20 mouse cellular contexts compared by ENCODE assay signal in genomic region chr7:143192392-143192791, GRCm38 (mm10).
A peak's percentile ranks its signal among the peaks of the same experiment; 100 is the strongest.
DNase-seq lines count a peak whose midpoint lies in the region; ATAC-seq and TF ChIP-seq lines count a peak whose summit lies in the region.
"Had no signal": no experiment of that assay in that cellular context is flagged by ENCODE, and none has a peak within 500 bp of the region (broad histone marks: within the 10 kb centered on the region; RNA-seq: fewer than 3 reads in every experiment).

No protein-coding gene starts in this region.

- 89% methylated on average over 7 of the region's 7 CpGs for WGBS in intestine, embryonic 14.5 days
- 87% methylated on average over 7 of the region's 7 CpGs for WGBS in intestine, postnatal 0 days
- WGBS in limb, embryonic 10.5 days, result 90% methylated on average over 7 of the region's 7 CpGs
- WGBS in stomach, postnatal 0 days, result 81% methylated on average over 7 of the region's 7 CpGs

- no peak overlapping the region for H3K9ac ChIP-seq in intestine, embryonic 14.5 days (ENCODE audit: low read length)
- H3K9ac ChIP-seq in intestine, postnatal 0 days (ENCODE audit: low read depth, low read length), result no peak overlapping the region
- no peak overlapping the region for H3K9ac ChIP-seq in stomach, postnatal 0 days (ENCODE audit: low read length)
- H3K9ac ChIP-seq: forebrain, embryonic 13.5 days; forebrain, postnatal 0 days; heart, embryonic 12.5 days; hindbrain, embryonic 12.5 days had no signal

- H3K27me3 ChIP-seq in intestine, embryonic 14.5 days (replicated peaks; ENCODE audit: control insufficient read depth, insufficient read depth, low read length), result no peaks in the 10 kb centered on the region; the same call in 1 of the 2 replicates
- H3K27me3 ChIP-seq in intestine, postnatal 0 days (replicated peaks; ENCODE audit: control insufficient read depth, insufficient read depth, low read length), result no peaks in the 10 kb centered on the region
- no peaks in the 10 kb centered on the region for H3K27me3 ChIP-seq in limb, embryonic 10.5 days (ENCODE audit: low read depth, poor library complexity, severe bottlenecking)
- no peaks in the 10 kb centered on the region for H3K27me3 ChIP-seq in stomach, postnatal 0 days (ENCODE audit: control insufficient read depth, insufficient read depth, low read length)
- H3K27me3 ChIP-seq: hindbrain, embryonic 12.5 days had no signal

- no peaks in the 10 kb centered on the region for H3K36me3 ChIP-seq in intestine, embryonic 14.5 days (ENCODE audit: control insufficient read depth, insufficient read depth, low read length)
- no peaks in the 10 kb centered on the region; the same call in 1 of the 2 replicates for H3K36me3 ChIP-seq in intestine, postnatal 0 days (ENCODE audit: control insufficient read depth, insufficient read depth)
- H3K36me3 ChIP-seq in limb, embryonic 10.5 days, result no peaks in the 10 kb centered on the region
- no peaks in the 10 kb centered on the region for H3K36me3 ChIP-seq in stomach, postnatal 0 days (ENCODE audit: control insufficient read depth, insufficient read depth, low read length)
- H3K36me3 ChIP-seq: hindbrain, embryonic 12.5 days had no signal

- no peak for ATAC-seq in intestine, embryonic 14.5 days (replicated peaks; ENCODE audit: low FRiP score, low TSS enrichment, low read depth)
- ATAC-seq in intestine, postnatal 0 days, result no peak
- no peak for ATAC-seq in stomach, postnatal 0 days (ENCODE audit: low FRiP score, low TSS enrichment)
- ATAC-seq: forebrain, embryonic 13.5 days; forebrain, postnatal 0 days; hindbrain, postnatal 0 days had no signal

- no peak for TF ChIP-seq CTCF in intestine, postnatal 0 days (IDR thresholded peaks at IDR 0.05; ENCODE audit: low read depth)
- no peak for TF ChIP-seq CTCF in stomach, postnatal 0 days (IDR thresholded peaks at IDR 0.05; ENCODE audit: low read depth)

- peak; percentile 31 for DNase-seq in intestine, embryonic 14.5 days (ENCODE audit: low spot score)
- DNase-seq in right cerebral cortex, postnatal 10 days (ENCODE audit: low spot score in 2 of 2), result peak; percentile 13
- DNase-seq in right cerebral cortex, postnatal 4 days, result no peak
- DNase-seq in limb, embryonic 10.5 days (ENCODE audit: low spot score), result peak; percentile 16
- DNase-seq in stomach, postnatal 0 days (ENCODE audit: low spot score), result peak; percentile 9
- DNase-seq in gastrocnemius, postnatal 10 days, result no peak
- DNase-seq: adrenal gland, adult 2 months; adrenal gland, postnatal 25 days; cerebellum, adult 18-20 months; cerebellum, adult 9-11 months; cerebellum, postnatal 36 days; forebrain, postnatal 0 days; gastrocnemius, adult 2 months; gastrocnemius, postnatal 36 days had no signal

- no peak overlapping the region for H3K4me2 ChIP-seq in intestine, embryonic 14.5 days (ENCODE audit: low read length)
- no peak overlapping the region for H3K4me2 ChIP-seq in intestine, postnatal 0 days (replicated peaks; ENCODE audit: low read depth)
- H3K4me2 ChIP-seq in stomach, postnatal 0 days (replicated peaks; ENCODE audit: low read depth), result no peak overlapping the region
- H3K4me2 ChIP-seq: forebrain, embryonic 13.5 days; heart, embryonic 12.5 days; hindbrain, embryonic 12.5 days had no signal

- H3K4me3 ChIP-seq in intestine, embryonic 14.5 days (ENCODE audit: low read depth, low read length), result no peak overlapping the region
- no peak overlapping the region for H3K4me3 ChIP-seq in intestine, postnatal 0 days (ENCODE audit: low read depth, low read length)
- H3K4me3 ChIP-seq in limb, embryonic 10.5 days, result no peak overlapping the region
- H3K4me3 ChIP-seq in stomach, postnatal 0 days (ENCODE audit: low read depth, low read length), result no peak overlapping the region
- H3K4me3 ChIP-seq: forebrain, embryonic 13.5 days; gastrocnemius, adult 2 months; heart, adult 2 months; heart, embryonic 12.5 days; hindbrain, embryonic 12.5 days had no signal

- TF ChIP-seq EP300 in stomach, postnatal 0 days (optimal IDR thresholded peaks at IDR 0.05), result no peak

- no peak overlapping the region for H3K27ac ChIP-seq in intestine, embryonic 14.5 days (ENCODE audit: low read depth)
- no peak overlapping the region for H3K27ac ChIP-seq in intestine, postnatal 0 days (ENCODE audit: low read depth, low read length)
- no peak overlapping the region for H3K27ac ChIP-seq in limb, embryonic 10.5 days
- no peak overlapping the region for H3K27ac ChIP-seq in stomach, postnatal 0 days (replicated peaks)
- H3K27ac ChIP-seq: forebrain, embryonic 13.5 days; gastrocnemius, adult 2 months; heart, adult 2 months; hindbrain, embryonic 12.5 days; hindbrain, postnatal 0 days had no signal

- H3K9me3 ChIP-seq in intestine, embryonic 14.5 days (ENCODE audit: control insufficient read depth, low read length), result no peaks in the 10 kb centered on the region
- no peaks in the 10 kb centered on the region for H3K9me3 ChIP-seq in intestine, postnatal 0 days (ENCODE audit: control insufficient read depth)
- no peaks in the 10 kb centered on the region for H3K9me3 ChIP-seq in limb, embryonic 10.5 days (replicated peaks)
- no peaks in the 10 kb centered on the region for H3K9me3 ChIP-seq in stomach, postnatal 0 days (ENCODE audit: control insufficient read depth, low read length)
- H3K9me3 ChIP-seq: forebrain, embryonic 13.5 days; heart, embryonic 12.5 days; hindbrain, embryonic 12.5 days had no signal

- H3K4me1 ChIP-seq in intestine, embryonic 14.5 days (replicated peaks; ENCODE audit: control insufficient read depth, insufficient read depth, low read length), result no peaks in the 10 kb centered on the region
- H3K4me1 ChIP-seq in intestine, postnatal 0 days (replicated peaks; ENCODE audit: control insufficient read depth, insufficient read depth, low read length), result no peaks in the 10 kb centered on the region
- H3K4me1 ChIP-seq in limb, embryonic 10.5 days, result peaks cover 6% of the 10 kb centered on the region; the same call in 1 of the 2 replicates
- no peaks in the 10 kb centered on the region for H3K4me1 ChIP-seq in stomach, postnatal 0 days (replicated peaks; ENCODE audit: control insufficient read depth, insufficient read depth)
- H3K4me1 ChIP-seq: heart, embryonic 12.5 days had no signal

Comparison
In these comparisons a context has a peak if more than half of its experiments do, and no peak if none do; other contexts are left out.
1. DNase-seq: peak in intestine, embryonic 14.5 days (single experiment), right cerebral cortex, postnatal 10 days (2 of 2), limb, embryonic 10.5 days (single experiment) and stomach, postnatal 0 days (single experiment); none in right cerebral cortex, postnatal 4 days (single experiment) and gastrocnemius, postnatal 10 days (single experiment).